Mouse (Mus musculus) embryonic stem cell, embryonic (primary cell): Measurements from ENCODE around the gene Tsku.

Experiments used
- CTCF ChIA-PET, 4 experiments: fragments of 300-600 bp in 2 of 4; fragments of 350-600 bp in 2 of 4; sonication (Branson Sonifier 250); formaldehyde crosslinking; loops; one replicate each; lab custom pipeline; 2022; ENCODE audit warnings: inconsistent platforms in 2 of 4; lab: Charles Lee
- POLR2A ChIA-PET, 4 experiments: fragments of 300-600 bp in 2 of 4; fragments of 350-600 bp in 2 of 4; sonication (Branson Sonifier 250); formaldehyde crosslinking; loops; one replicate each; lab custom pipeline; 2022; ENCODE audit warnings: antibody characterized with exemption in 4 of 4, inconsistent platforms in 1 of 4; lab: Charles Lee

Tsku gene

DNA sequence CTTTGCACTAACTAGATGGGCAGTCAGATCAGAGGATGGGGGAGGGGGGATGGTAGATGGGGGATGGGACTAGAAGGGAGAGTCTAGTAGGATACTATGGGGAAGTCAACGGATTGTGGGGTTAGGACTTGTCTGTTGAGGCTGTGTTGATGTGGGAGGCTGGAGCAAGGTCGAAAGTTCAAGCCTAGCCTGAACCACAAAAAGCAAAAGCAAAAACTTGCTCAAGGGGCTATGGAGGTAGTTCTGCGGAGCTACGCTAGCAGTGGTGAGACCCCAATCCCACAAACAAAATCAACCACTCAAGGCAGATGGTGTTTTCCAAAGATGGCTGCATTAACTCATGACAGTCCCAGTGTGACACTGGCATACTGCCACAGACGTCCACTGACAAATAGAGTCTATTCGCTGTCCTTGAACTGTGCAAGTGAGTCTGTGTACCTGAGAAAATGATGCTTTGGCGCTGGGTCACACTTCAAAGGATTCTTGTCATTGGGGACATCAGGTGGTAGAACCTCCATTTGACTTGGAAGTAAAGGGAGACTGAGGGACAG is 41.0 kb downstream of the Tsku start:
- ChIA-PET CTCF (interaction anchor here in 1 of 4 experiments (1.3 kb wide), 1 partner anchor 29 kb away, joined by 3 read pairs; no protein-coding TSS in a partner anchor), POLR2A (interaction anchor here in 1 of 4 experiments (1.3 kb wide), 1 partner anchor 10 kb away, joined by 4 read pairs; no protein-coding TSS in a partner anchor)

DNA sequence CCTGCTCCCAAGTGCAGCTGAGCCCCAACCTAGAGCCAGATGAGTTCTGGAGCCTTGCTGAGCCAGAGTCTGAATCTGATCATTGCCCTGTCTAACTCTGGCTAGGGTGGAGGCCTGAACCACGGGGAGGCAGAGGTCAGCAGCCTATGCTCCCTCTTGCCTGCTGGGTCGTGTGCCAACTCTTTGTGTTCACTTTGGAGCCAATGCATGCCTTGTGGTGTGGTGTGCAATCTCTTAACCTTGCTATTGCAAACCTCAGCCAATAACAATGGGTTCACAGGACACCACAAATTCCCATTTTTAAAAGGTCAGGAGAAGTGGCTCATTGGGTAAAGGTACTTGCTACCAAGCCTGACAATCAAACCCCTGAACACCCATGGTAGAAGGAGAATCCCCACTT is 44.6 kb downstream of the Tsku start:
- CTCF ChIA-PET, result no interaction called here
- POLR2A ChIA-PET, result no interaction called here

DNA sequence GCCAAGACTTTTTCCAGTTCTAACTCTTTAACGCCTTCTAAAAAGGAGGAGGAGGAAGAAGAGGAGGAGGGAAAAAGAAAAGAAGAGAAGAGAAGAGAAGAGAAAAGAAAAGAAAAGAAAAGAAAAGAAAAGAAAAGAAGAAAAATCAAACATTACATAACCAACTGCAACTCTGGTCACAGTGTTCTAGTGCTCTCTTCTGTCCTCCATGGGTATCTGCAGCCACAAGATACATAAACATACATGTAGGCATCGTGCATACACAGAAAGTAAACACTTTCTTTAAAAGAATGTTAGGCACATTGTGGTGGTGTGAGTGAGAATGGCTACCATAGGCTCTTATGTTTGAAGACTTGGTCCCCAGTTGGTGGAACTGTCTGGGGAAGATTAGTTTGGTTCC is 46.0 kb downstream of the Tsku start:
- CTCF ChIA-PET, result no interaction called here
- POLR2A ChIA-PET, result no interaction called here

DNA sequence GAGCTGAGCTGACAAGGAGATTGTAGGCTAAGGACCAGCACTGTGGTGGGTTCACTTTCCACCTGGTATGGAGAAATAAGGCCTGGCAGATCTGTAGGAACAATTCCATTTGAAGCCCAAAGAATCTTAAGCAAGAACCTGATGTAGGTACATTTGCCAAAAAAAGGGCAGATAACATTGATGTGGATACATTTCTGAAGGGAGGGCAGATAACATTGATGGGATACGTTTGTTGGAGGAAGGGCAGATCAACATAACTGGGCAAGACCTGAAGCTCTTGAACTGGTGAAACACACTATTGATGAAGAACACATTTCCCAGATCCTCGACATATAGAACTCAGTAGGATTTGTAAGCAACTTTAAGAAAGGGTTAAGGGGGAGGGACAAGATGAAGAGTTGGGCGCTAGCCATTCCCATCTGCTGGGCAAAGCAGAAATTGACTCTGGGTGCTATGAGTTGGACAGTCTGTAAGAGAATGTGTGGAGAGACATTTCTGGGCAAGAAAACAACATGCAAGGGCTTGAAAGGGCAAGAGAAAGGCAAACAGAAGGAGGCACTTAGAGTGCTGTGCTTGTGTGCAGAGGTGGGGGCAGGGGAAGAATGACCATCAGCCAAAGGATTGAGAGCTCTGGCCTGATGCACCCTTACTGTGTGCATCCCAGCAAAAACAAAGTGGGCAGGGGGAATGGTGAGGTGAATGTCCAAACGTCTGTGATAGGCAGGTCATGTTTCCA is 48.8 kb downstream of the Tsku start:
- ChIA-PET CTCF (interaction anchor here in 3 of 4 experiments (0.7 to 1.6 kb wide), 4 partner anchors 9 to 125 kb away, joined by 3 to 6 read pairs (median 3); no protein-coding TSS in a partner anchor), POLR2A (interaction anchor here in 1 of 4 experiments (1.1 to 1.6 kb wide), 3 partner anchors 19 to 112 kb away, joined by 4 read pairs; no protein-coding TSS in a partner anchor)

DNA sequence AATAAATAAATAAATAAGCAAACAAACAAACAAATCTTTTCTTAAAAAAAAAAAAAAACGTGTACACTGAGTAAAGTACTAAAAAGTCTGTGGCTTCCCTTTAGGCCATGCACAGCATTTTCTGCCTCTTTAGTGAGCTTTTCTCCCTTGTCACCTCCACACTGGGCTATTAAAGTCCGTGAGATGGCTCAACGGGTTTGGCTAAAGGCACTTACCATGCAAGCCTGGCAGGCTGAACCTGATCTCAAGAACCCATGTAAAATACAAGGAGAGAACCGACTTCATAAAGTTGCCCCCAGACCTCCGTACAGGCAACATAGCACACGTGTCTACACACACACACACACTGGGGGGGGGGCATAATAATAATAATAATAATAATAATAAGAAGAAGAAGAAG is 50.9 kb downstream of the Tsku start:
- POLR2A ChIA-PET, result interaction anchor here in 3 of 4 experiments (0.7 to 2.7 kb wide), 9 partner anchors 9 to 1000 kb away, joined by 3 to 15 read pairs (median 6); partner anchors contain the start of genes Emsy (in 1 of the 3) and Tsku (in 1 of the 3)
- CTCF ChIA-PET, result interaction anchor here in 1 of 4 experiments (2.0 kb wide), 1 partner anchor 31 kb away, joined by 6 read pairs; no protein-coding TSS in a partner anchor

DNA sequence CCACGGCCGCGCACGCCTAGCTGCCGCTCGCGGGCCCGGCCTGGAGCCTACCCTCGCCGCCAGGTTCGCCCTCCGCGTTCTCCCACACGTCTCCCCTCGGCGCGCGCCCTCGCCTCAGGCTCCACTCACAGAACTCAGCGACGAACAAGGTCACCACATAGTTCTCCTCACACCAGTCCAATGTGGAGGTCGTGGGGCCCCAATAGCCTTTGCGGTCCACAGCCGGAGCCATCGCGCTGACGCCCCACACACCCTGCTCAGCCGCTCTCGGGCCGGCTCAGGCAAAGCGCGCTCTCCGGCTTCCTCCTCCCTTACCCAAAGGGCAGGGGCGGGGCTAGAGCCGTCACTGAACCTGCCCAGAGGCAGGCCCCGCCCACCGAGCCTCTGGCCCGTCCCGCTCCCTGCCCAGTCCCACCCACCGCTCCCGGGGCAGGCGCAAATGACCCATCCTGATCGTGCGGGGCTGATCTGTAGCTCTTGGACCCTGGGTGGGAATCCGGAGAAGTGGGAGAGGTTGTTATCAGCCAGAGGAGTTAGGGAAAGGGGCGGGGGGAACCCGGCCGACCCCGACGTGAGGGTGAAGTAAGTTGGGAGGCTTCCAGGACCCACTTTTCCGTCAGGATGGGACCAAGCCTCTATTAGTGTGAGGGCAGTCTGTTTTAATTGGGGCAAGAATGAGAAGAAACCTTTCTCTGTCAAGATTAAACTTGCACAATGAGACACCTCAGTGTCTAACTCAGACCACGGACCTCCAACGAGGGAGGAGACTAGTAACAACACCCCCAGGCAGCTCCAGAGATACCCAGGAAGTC is 51.7 kb downstream of the Tsku start:
- ChIA-PET POLR2A (interaction anchor here (0.6 to 2.7 kb wide), 25 partner anchors 8 to 1391 kb away, joined by 3 to 15 read pairs (median 3); partner anchors contain the start of genes Tsku (in 2 of the 4), Aamdc (in 1 of the 4) and Emsy (in 1 of the 4)), CTCF (interaction anchor here in 2 of 4 experiments (1.0 to 2.0 kb wide), 3 partner anchors 9 to 38 kb away, joined by 3 to 6 read pairs (median 5); no protein-coding TSS in a partner anchor)

DNA sequence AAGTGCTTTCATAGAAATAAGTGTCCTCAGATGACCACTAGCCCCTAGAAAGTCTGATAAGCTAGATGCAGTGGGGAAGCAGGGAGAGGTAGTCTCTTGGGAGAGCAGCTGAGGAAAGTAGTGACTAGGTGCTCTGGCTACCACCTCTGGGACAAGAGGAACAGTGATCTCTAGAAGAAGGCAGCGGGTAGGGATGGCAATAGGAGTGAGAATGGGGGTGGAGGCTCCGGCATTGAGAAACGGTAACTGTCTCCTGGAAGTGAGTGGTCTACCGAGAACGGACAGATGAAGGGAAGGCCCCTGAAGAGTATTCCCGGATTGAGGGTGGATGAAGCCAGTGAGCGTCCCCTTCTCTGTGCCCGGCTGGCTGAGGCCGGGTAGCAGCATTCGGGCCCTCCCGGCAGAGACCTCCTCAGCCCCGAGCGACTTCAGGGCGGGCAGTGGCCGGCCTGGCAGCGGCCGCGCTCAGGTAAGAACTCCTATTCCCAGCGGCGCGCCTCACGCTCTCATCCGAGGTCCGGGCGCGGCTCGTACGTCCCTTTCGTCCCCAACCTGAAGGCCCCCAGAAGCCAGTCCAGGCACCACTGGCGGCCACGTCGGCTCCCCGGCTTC is 52.4 kb downstream of the Tsku start:
- POLR2A ChIA-PET, result interaction anchor here (0.6 to 2.7 kb wide), 22 partner anchors 16 to 1391 kb away, joined by 3 to 15 read pairs (median 3); partner anchors contain the start of genes Tsku (in 2 of the 4), Aamdc (in 1 of the 4), Capn5 (in 1 of the 4) and Emsy (in 1 of the 4)
- CTCF ChIA-PET, result interaction anchor here in 2 of 4 experiments (1.0 to 2.0 kb wide), 3 partner anchors 10 to 39 kb away, joined by 3 to 6 read pairs (median 5); no protein-coding TSS in a partner anchor

DNA sequence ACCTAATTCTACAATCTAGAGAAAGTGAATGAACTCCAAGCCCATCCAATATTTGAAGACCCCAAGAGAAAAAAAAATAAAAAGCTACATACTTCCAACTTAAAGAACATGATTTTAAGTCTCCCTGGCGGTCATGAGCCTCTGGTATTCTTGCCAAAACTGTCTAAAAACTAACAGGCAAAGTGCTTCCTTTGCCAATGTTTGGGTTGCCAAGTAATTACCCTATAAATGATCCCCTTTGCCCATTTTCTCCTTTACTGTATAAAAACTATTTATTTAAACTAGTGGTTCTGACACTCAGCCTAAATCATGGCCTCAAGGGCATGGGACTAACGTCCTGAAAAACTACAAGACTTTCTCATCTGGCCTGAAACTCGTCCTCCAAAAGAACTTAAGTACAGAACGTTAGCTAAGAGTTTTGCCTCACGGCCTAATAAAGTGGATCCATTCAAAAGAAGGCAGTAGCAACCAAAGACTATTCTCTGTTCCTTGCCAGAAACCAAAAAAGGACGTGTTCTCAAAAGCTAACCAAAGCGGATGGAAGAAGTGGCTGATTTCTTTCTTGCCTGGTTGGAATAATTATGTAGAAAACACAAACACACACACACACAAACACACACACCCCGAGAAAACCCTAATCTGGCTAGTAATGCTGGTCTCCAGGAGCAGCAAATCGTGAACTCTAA is 53.1 kb downstream of the Tsku start:
- ChIA-PET POLR2A (interaction anchor here in 3 of 4 experiments (0.6 to 2.7 kb wide), 11 partner anchors 16 to 130 kb away, joined by 3 to 12 read pairs (median 3); partner anchors contain the start of genes Capn5 (in 1 of the 3) and Tsku (in 1 of the 3)), CTCF (interaction anchor here in 2 of 4 experiments (0.6 to 1.4 kb wide), 2 partner anchors 11 to 1193 kb away, joined by 3 read pairs; no protein-coding TSS in a partner anchor)

DNA sequence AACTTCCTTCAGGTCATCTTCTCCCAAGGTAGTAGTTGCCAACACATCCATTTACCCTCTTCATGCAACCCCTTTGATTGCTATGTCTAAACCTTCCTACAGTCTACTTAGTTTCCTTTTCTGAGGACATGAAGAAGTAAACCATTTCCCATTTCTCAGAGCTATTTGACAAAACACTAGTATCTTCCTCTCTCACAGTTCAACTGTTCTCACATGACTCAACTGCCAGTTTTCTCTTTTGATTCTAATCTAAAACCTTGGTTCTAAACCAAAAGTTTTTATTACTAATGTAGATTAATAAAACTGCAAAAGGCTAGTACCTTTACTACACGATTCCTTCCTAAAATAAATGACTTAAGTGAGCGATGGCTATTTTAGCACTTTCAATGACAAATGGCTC is 53.7 kb downstream of the Tsku start:
- ChIA-PET POLR2A (no interaction called here), CTCF (no interaction called here)
